Comparison of ENCODE assay signal across 23 mouse cellular contexts in the genomic region with DNA sequence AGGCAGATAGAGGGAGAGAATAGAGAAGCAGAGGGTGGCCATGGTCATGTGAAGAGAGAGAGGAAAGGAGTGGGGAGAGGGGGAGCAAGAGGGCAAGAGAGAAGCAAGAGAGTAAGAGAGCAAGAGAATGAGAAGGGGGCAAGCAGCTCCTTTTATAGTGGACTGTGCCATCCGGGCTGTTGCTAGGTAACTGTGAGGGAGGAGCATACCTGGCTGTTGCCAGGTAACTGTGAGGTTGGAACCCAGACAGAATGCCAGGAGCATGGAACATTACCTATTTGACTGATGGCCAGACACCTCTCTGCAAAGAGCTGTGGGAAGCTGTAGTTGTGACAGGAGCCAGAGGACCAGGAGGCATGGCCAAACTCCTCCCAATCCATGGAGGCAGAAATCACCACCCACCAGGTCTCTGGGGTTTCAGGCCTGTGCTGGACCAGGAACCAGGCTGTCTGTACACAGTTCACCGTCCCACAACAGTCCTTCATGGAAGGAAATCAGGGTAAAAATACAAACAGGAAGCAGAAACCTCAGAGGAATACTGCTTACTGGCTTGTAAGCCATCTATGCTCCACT. TPM values are rescaled to one million over a fixed set of nuclear protein-coding genes. Genes with fewer than 3 reads are reported as not detected.
DNase-seq lines count a peak whose midpoint lies in the region; ATAC-seq lines count a peak whose summit lies in the region.
"Had no signal": no experiment of that assay in that cellular context is flagged by ENCODE, and none has a peak within 500 bp of the region (broad histone marks: within the 10 kb centered on the region; RNA-seq: fewer than 3 reads in every experiment).

No protein-coding gene starts in this region.

- no peak overlapping the region for H3K27ac ChIP-seq in kidney, embryonic 16.5 days (ENCODE audit: low read length)
- H3K27ac ChIP-seq: heart, adult 2 months; kidney, postnatal 0 days; left cerebral cortex, adult 2 months had no signal

- H3K4me2 ChIP-seq in kidney, embryonic 16.5 days (replicated peaks; ENCODE audit: low read depth, low read length): no peak overlapping the region
- H3K4me2 ChIP-seq: liver, embryonic 11.5 days had no signal

- DNase-seq in adrenal gland, adult 2 months: peak; percentile 6
- no peak for DNase-seq in adrenal gland, adult 18-20 months (ENCODE audit: low spot score in 2 of 2)
- peak; percentile 75 for DNase-seq in heart, adult 11 months
- DNase-seq in heart, adult 18-20 months: no peak
- DNase-seq in kidney, adult 9 months: peak; percentile 14
- peak; percentile 31 for DNase-seq in fat pad, adult 2 months (ENCODE audit: extremely low read depth, low read depth, low spot score)
- DNase-seq in layer of hippocampus, adult 9-11 months: no peak
- DNase-seq: cerebellum, adult 9-11 months; embryo, embryonic 11 days; heart, adult 2 months; heart, postnatal 36 days; left cerebral cortex, postnatal 4 days; lung, adult 18-20 months; lung, postnatal 14 days; midbrain, embryonic 14.5 days; right cerebral cortex, adult 18-20 months; thymus, postnatal 36 days had no signal

- peaks cover 5% of the 10 kb centered on the region; the same call in 1 of the 2 replicates for H3K4me1 ChIP-seq in kidney, embryonic 16.5 days (ENCODE audit: insufficient read depth, low read length)

- H3K4me3 ChIP-seq in kidney, embryonic 16.5 days (ENCODE audit: low read length): no peak overlapping the region
- H3K4me3 ChIP-seq: heart, adult 2 months; left cerebral cortex, adult 2 months had no signal

- ATAC-seq in kidney, embryonic 16.5 days (ENCODE audit: low FRiP score, low TSS enrichment): no peak
- ATAC-seq: activated CD4-positive, CD25-positive, alpha-beta regulatory T cell, adult 4 months had no signal

- H3K27me3 ChIP-seq in kidney, embryonic 16.5 days (ENCODE audit: insufficient read depth, low read length): no peaks in the 10 kb centered on the region

- no peaks in the 10 kb centered on the region for H3K9me3 ChIP-seq in kidney, embryonic 16.5 days (ENCODE audit: low read length)

- no peaks in the 10 kb centered on the region for H3K36me3 ChIP-seq in kidney, embryonic 16.5 days (ENCODE audit: insufficient read depth, low read length)

- 65% methylated on average over 2 of the region's 2 CpGs for WGBS in kidney, embryonic 16.5 days

- H3K9ac ChIP-seq in kidney, embryonic 16.5 days (replicated peaks; ENCODE audit: low read length): no peak overlapping the region

RNA-seq across cellular contexts. Expression of a gene that starts 32.4 kb away (rescaled TPM):
- total RNA-seq in adrenal gland, adult 2 months (2021): 10 to 100 TPM; 10.6 to 18.2 TPM
- 1.5 and 1.6 TPM in 2 replicates for polyA plus RNA-seq in adrenal gland, adult 2 months (2012; rRNA removed)
- 10 to 100 TPM; 12.8 to 17.4 TPM for total RNA-seq in adrenal gland, adult 18-20 months (2021)
- 1 to 10 TPM; 5.5 to 6.5 TPM for total RNA-seq in heart, adult 18-20 months (2021)
- 116 and 117 TPM in 2 replicates for polyA plus RNA-seq in kidney, embryonic 16.5 days (2015; fragmentation: Nextera tagmentation; extraction: Ambion mirVana)
- total RNA-seq: megakaryocyte, adult 5-6 weeks had no signal
- polyA plus RNA-seq: activated CD4-positive, CD25-positive, alpha-beta regulatory T cell, adult 4 months had no signal

Comparison
In these comparisons a context has a peak if more than half of its experiments do, and no peak if none do; other contexts are left out.
1. DNase-seq: peak in adrenal gland, adult 2 months (single experiment), heart, adult 11 months (single experiment), kidney, adult 9 months (single experiment) and fat pad, adult 2 months (single experiment); none in adrenal gland, adult 18-20 months (0 of 2), heart, adult 18-20 months (0 of 2) and layer of hippocampus, adult 9-11 months (single experiment).